In the genomic region with DNA sequence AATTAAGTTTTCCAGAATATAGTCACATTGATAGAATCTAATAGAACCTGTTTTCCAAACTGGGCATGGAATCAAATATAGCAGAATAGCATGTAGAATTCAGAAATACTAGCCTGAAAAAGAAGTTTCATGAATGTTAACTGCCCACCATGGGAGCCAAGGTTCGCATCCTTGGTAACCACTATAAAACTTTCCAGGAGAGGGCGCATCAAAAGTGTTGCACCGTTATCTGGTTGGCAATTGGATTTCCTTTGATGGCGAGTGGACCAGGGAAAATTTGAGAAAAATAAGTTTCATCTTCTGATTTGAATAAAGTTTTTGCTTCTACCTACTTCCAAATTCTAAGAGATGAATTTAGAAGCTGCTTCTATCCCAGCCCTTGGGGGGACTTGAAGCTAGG, we compare ENCODE assay signal across 22 mouse cellular contexts. TPM values are rescaled to one million over a fixed set of nuclear protein-coding genes. Genes with fewer than 3 reads are reported as not detected.
DNase-seq lines count a peak whose midpoint lies in the region; ATAC-seq and TF ChIP-seq lines count a peak whose summit lies in the region.
"Had no signal": no experiment of that assay in that cellular context is flagged by ENCODE, and none has a peak within 500 bp of the region (broad histone marks: within the 10 kb centered on the region; RNA-seq: fewer than 3 reads in every experiment).

No protein-coding gene starts in this region.

- H3K9ac ChIP-seq in kidney, postnatal 0 days (ENCODE audit: low read depth, low read length) = no peak overlapping the region
- H3K9ac ChIP-seq: heart, embryonic 15.5 days; liver, embryonic 14.5 days had no signal

- H3K27ac ChIP-seq in gastrocnemius, adult 2 months = no peak overlapping the region
- H3K27ac ChIP-seq in kidney, postnatal 0 days = no peak overlapping the region
- H3K27ac ChIP-seq: embryonic facial prominence, embryonic 10.5 days; heart, embryonic 15.5 days; liver, embryonic 14.5 days had no signal

- intact Hi-C loops in gastrocnemius, adult 2 months (cut with DNase I) = no loop called here

- H3K36me3 ChIP-seq in kidney, postnatal 0 days (ENCODE audit: insufficient read depth, low read length) = no peaks in the 10 kb centered on the region
- H3K36me3 ChIP-seq: embryonic facial prominence, embryonic 10.5 days; heart, embryonic 15.5 days had no signal

- H3K9me3 ChIP-seq in kidney, postnatal 0 days (replicated peaks; ENCODE audit: low read length) = no peaks in the 10 kb centered on the region
- H3K9me3 ChIP-seq: embryonic facial prominence, embryonic 10.5 days; heart, embryonic 15.5 days had no signal

- no peaks in the 10 kb centered on the region for H3K27me3 ChIP-seq in kidney, postnatal 0 days (ENCODE audit: insufficient read depth, low read length)
- H3K27me3 ChIP-seq: heart, embryonic 15.5 days had no signal

- TF ChIP-seq CTCF in gastrocnemius, adult 2 months (IDR thresholded peaks at IDR 0.05) = peak; percentile 24; the same call in 1 of the 2 replicates
- peak; percentile 37; the same call in 1 of the 2 replicates for TF ChIP-seq CTCF in kidney, postnatal 0 days (IDR thresholded peaks at IDR 0.05; ENCODE audit: low read depth)

- no peaks in the 10 kb centered on the region for H3K4me1 ChIP-seq in kidney, postnatal 0 days (replicated peaks; ENCODE audit: insufficient read depth, low read length)
- H3K4me1 ChIP-seq: embryonic facial prominence, embryonic 10.5 days; heart, embryonic 15.5 days had no signal

- no peak overlapping the region for H3K4me3 ChIP-seq in gastrocnemius, adult 2 months
- H3K4me3 ChIP-seq in kidney, postnatal 0 days (replicated peaks; ENCODE audit: low read depth, low read length) = no peak overlapping the region
- H3K4me3 ChIP-seq: embryonic facial prominence, embryonic 10.5 days; heart, embryonic 15.5 days had no signal

- no peak for DNase-seq in gastrocnemius, adult 2 months
- no peak for DNase-seq in gastrocnemius, postnatal 10 days
- no peak for DNase-seq in kidney, postnatal 0 days (ENCODE audit: low spot score)
- DNase-seq in kidney, postnatal 10 days = no peak
- peak; percentile 19 for DNase-seq in 3T3-L1 (ENCODE audit: low read depth, low spot score)
- DNase-seq in NIH3T3 (ENCODE audit: low read depth) = peak; percentile 27
- DNase-seq in ovary, adult 18-20 months (ENCODE audit: low spot score) = no peak
- no peak for DNase-seq in testis, postnatal 10 days (ENCODE audit: low spot score)
- DNase-seq: adrenal gland, adult 8-10 months; B cell, adult 2 months; cerebellum, adult 9-10 months; gastrocnemius, postnatal 36 days; kidney, adult 11 months; kidney, postnatal 14 days; lung, postnatal 10 days had no signal

- 75% methylated on average over 4 of the region's 4 CpGs for WGBS in kidney, postnatal 0 days

- no peak overlapping the region for H3K4me2 ChIP-seq in kidney, postnatal 0 days (ENCODE audit: low read length)
- H3K4me2 ChIP-seq: heart, embryonic 15.5 days; midbrain, embryonic 11.5 days had no signal

- ATAC-seq in kidney, postnatal 0 days (replicated peaks; ENCODE audit: low FRiP score, low read depth) = no peak
- ATAC-seq: forebrain, embryonic 16.5 days; hindbrain, embryonic 16.5 days had no signal

RNA-seq across cellular contexts. Expression of a gene that starts 44.8 kb away (rescaled TPM):
- under 1 TPM; 0.59 to 0.66 TPM for total RNA-seq in gastrocnemius, adult 2 months (2021)
- total RNA-seq in gastrocnemius, postnatal 10 days (2021) = 1 to 10 TPM; 1.9 to 3.3 TPM
- polyA plus RNA-seq in kidney, postnatal 0 days (2015; fragmentation: Nextera tagmentation; extraction: Ambion mirVana) = 6.5 and 7.3 TPM in 2 replicates
- total RNA-seq: hematopoietic stem cell, adult 5-6 weeks had no signal

Comparison
In these comparisons a context has a peak if more than half of its experiments do, and no peak if none do; other contexts are left out.
1. DNase-seq: peak in 3T3-L1 (single experiment) and NIH3T3 (single experiment); none in gastrocnemius, adult 2 months (single experiment), gastrocnemius, postnatal 10 days (single experiment), kidney, postnatal 0 days (single experiment), kidney, postnatal 10 days (single experiment), ovary, adult 18-20 months (single experiment) and testis, postnatal 10 days (single experiment).